Mouse (Mus musculus) kidney, adult 2 months (tissue): ENCODE measurements around the gene Ythdf2. TPM values are rescaled to one million over a fixed set of nuclear protein-coding genes. Genes with fewer than 3 reads are reported as not detected.

Source experiments
- DNase-seq: peaks from one replicate; pipeline ENCODE4 v3.0.0; 2021
- H3K27ac ChIP-seq: fragments of 200-500 bp; 2 replicates; pipeline ENCODE4 v1.5.1; 2012; ENCODE audit warnings: low read depth, low read length, control low read depth, inconsistent platforms; ENCODE audit not compliant: insufficient read depth
- H3K27me3 ChIP-seq: fragments of 200-500 bp; replicated peaks from 2 replicates; pipeline ENCODE4 v1.6.1; 2012; ENCODE audit warnings: mild to moderate bottlenecking, moderate library complexity, low read length, inconsistent platforms; ENCODE audit not compliant: control insufficient read depth, insufficient read depth
- H3K36me3 ChIP-seq: fragments of 200-500 bp; 2 replicates; pipeline ENCODE4 v1.6.1; 2012; ENCODE audit warnings: mild to moderate bottlenecking, moderate library complexity, low read length, inconsistent platforms; ENCODE audit not compliant: control insufficient read depth, insufficient read depth
- H3K4me1 ChIP-seq: fragments of 200-500 bp; 2 replicates; pipeline ENCODE4 v1.6.1; 2011; ENCODE audit warnings: low read length; ENCODE audit not compliant: control insufficient read depth, insufficient read depth
- H3K4me3 ChIP-seq: fragments of 200-500 bp; 2 replicates; pipeline ENCODE4 v1.5.1; 2011; ENCODE audit warnings: mild to moderate bottlenecking, low read depth, low read length, control low read depth; ENCODE audit not compliant: insufficient read depth
- CTCF ChIP-seq: fragments of 200-500 bp; conservative IDR thresholded peaks from 2 replicates; pipeline ENCODE4 v1.5.1; 2011; ENCODE audit warnings: low read depth, mild to moderate bottlenecking, control low read depth, low read length, moderate library complexity, mixed read lengths; ENCODE audit not compliant: insufficient read depth, insufficient read length
- POLR2A ChIP-seq: fragments of 200-500 bp; IDR thresholded peaks from one replicate; pipeline ENCODE4 v1.6.1; 2011; ENCODE audit warnings: low read depth, low read length, control low read depth
- WGBS: fragments of 180-500 bp; shearing (Covaris S2); methylation state at CpG from one replicate; pipeline ENCODE4 v1.1.7; 2018; 5-methylcytosine and 5-hydroxymethylcytosine counted together
- polyA plus RNA-seq: library from polyadenylated mRNA; depleted of rRNA; stranded (reverse); fragments of >200 nt; gene quantifications from 2 replicates; pipeline ENCODE4 v1.2.3, GENCODE M21; 2012

Gene Ythdf2
- polyA plus RNA-seq, 1 experiment, result 14.5 TPM

- Histone ChIP-seq H3K27me3 (no peaks in the 10 kb centered on the region), H3K27ac (no peak overlapping the region), H3K36me3 (no peaks in the 10 kb centered on the region), H3K4me3 (no peak overlapping the region), H3K4me1 (peaks cover 4% of the 10 kb centered on the region)
- TF ChIP-seq CTCF (no peak), POLR2A (no peak)
- 85% methylated on average over 8 of the region's 8 CpGs for WGBS
- no peak for DNase-seq
Measured at GRCm38 (mm10) chr4:132253128-132253527, 41.0 kb upstream of the Ythdf2 start.

- H3K27ac ChIP-seq, result no peak overlapping the region
- H3K36me3 ChIP-seq, result no peaks in the 10 kb centered on the region
- DNase-seq, result no peak
- no peaks in the 10 kb centered on the region for H3K27me3 ChIP-seq
- no peak for TF ChIP-seq POLR2A
- TF ChIP-seq CTCF, result no peak
- H3K4me3 ChIP-seq, result no peak overlapping the region
- WGBS, result 80% methylated on average over 9 of the region's 9 CpGs
- H3K4me1 ChIP-seq, result peaks cover 4% of the 10 kb centered on the region
Measured at GRCm38 (mm10) chr4:132251596-132251995, 39.5 kb upstream of the Ythdf2 start.

- Histone ChIP-seq H3K27me3 (no peaks in the 10 kb centered on the region), H3K27ac (no peak overlapping the region), H3K4me3 (no peak overlapping the region), H3K36me3 (no peaks in the 10 kb centered on the region; the same call in 1 of the 2 replicates), H3K4me1 (no peaks in the 10 kb centered on the region)
- WGBS, result 57% methylated on average over 5 of the region's 5 CpGs
- DNase-seq, result peak; percentile 30
- TF ChIP-seq CTCF (no peak), POLR2A (no peak)
Measured at GRCm38 (mm10) chr4:132247451-132247997, 35.4 kb upstream of the Ythdf2 start.

GRCm38 (mm10) chr4:132245643-132246042, 33.5 kb upstream of the Ythdf2 start:
- WGBS, result 95% methylated on average over 3 of the region's 3 CpGs
- H3K36me3 ChIP-seq, result peaks cover 2% of the 10 kb centered on the region
- no peak for DNase-seq
- H3K4me1 ChIP-seq, result no peaks in the 10 kb centered on the region
- no peak overlapping the region for H3K4me3 ChIP-seq
- TF ChIP-seq POLR2A, result no peak
- no peak for TF ChIP-seq CTCF
- no peak overlapping the region for H3K27ac ChIP-seq
- H3K27me3 ChIP-seq, result no peaks in the 10 kb centered on the region

- Histone ChIP-seq H3K27me3 (no peaks in the 10 kb centered on the region), H3K27ac (no peak overlapping the region), H3K36me3 (peaks cover 2% of the 10 kb centered on the region), H3K4me3 (no peak overlapping the region), H3K4me1 (no peaks in the 10 kb centered on the region)
- TF ChIP-seq CTCF (no peak), POLR2A (no peak)
- WGBS, result 77% methylated on average over 3 of the region's 3 CpGs
- no peak for DNase-seq
Measured at GRCm38 (mm10) chr4:132241208-132241607, 29.1 kb upstream of the Ythdf2 start.

GRCm38 (mm10) chr4:132240367-132240766, 28.3 kb upstream of the Ythdf2 start:
- H3K36me3 ChIP-seq, result peaks cover 2% of the 10 kb centered on the region
- H3K27me3 ChIP-seq, result no peaks in the 10 kb centered on the region
- no peaks in the 10 kb centered on the region for H3K4me1 ChIP-seq
- 89% methylated on average over 3 of the region's 3 CpGs for WGBS
- no peak for DNase-seq
- TF ChIP-seq CTCF, result no peak
- TF ChIP-seq POLR2A, result no peak
- H3K4me3 ChIP-seq, result no peak overlapping the region
- H3K27ac ChIP-seq, result no peak overlapping the region

- no peak for DNase-seq
- Histone ChIP-seq H3K27me3 (no peaks in the 10 kb centered on the region), H3K36me3 (peaks cover 2% of the 10 kb centered on the region), H3K27ac (no peak overlapping the region), H3K4me1 (no peaks in the 10 kb centered on the region), H3K4me3 (no peak overlapping the region)
- WGBS, result 81% methylated on average over 4 of the region's 4 CpGs
- no peak for TF ChIP-seq POLR2A
- no peak for TF ChIP-seq CTCF
Measured at GRCm38 (mm10) chr4:132238356-132238755, 26.3 kb upstream of the Ythdf2 start.

GRCm38 (mm10) chr4:132234710-132235109, 22.6 kb upstream of the Ythdf2 start:
- no peak overlapping the region for H3K4me3 ChIP-seq
- no peaks in the 10 kb centered on the region; the same call in none of the 2 replicates for H3K36me3 ChIP-seq
- no peaks in the 10 kb centered on the region for H3K27me3 ChIP-seq
- WGBS, result 91% methylated on average over 8 of the region's 8 CpGs
- H3K4me1 ChIP-seq, result no peaks in the 10 kb centered on the region
- no peak for DNase-seq
- H3K27ac ChIP-seq, result no peak overlapping the region
- TF ChIP-seq POLR2A, result no peak
- no peak for TF ChIP-seq CTCF
